Mouse (Mus musculus): ENCODE results near the gene Dlgap4.

- no peak for TF ChIP-seq CTCF (IDR thresholded peaks at IDR 0.05)
- no peak for TF ChIP-seq POLR2A (IDR thresholded peaks at IDR 0.05; ENCODE audit: insufficient read depth, low read depth, low read length)
Observed at GRCm38 (mm10) chr2:156763101-156763500, 149.6 kb downstream of the Dlgap4 start.
